Mouse (Mus musculus) retina, postnatal 7 days (tissue): ENCODE results near the gene Tmem114.

Source experiments
- DNase-seq: peaks from one replicate; pipeline ENCODE4 v3.0.0-alpha.2; 2012; ENCODE audit warnings: low read depth, low spot score

Tmem114 gene

GRCm38 (mm10) chr16:8409197-8409596 is 15.7 kb downstream of the Tmem114 start:
- no peak for DNase-seq

GRCm38 (mm10) chr16:8406708-8407107 is 18.2 kb downstream of the Tmem114 start:
- peak; percentile 75 for DNase-seq

GRCm38 (mm10) chr16:8402663-8403062 is 22.3 kb downstream of the Tmem114 start:
- no peak for DNase-seq

- no peak for DNase-seq
Measured at GRCm38 (mm10) chr16:8401171-8401955, 23.6 kb downstream of the Tmem114 start.

- no peak for DNase-seq
Measured at GRCm38 (mm10) chr16:8399868-8400267, 25.1 kb downstream of the Tmem114 start.

- DNase-seq, result no peak
Measured at GRCm38 (mm10) chr16:8394946-8395345, 30.0 kb downstream of the Tmem114 start.

- no peak for DNase-seq
Measured at GRCm38 (mm10) chr16:8388491-8388890, 36.4 kb downstream of the Tmem114 start.

- no peak for DNase-seq
Measured at GRCm38 (mm10) chr16:8386386-8386785, 38.5 kb downstream of the Tmem114 start.

GRCm38 (mm10) chr16:8385679-8386078 is 39.3 kb downstream of the Tmem114 start:
- DNase-seq, result no peak

- DNase-seq, result no peak
Measured at GRCm38 (mm10) chr16:8384772-8385171, 40.2 kb downstream of the Tmem114 start.

- DNase-seq, result no peak
Measured at GRCm38 (mm10) chr16:8383396-8383795, 41.5 kb downstream of the Tmem114 start.

- DNase-seq, result no peak
Measured at GRCm38 (mm10) chr16:8363066-8363465, 61.9 kb downstream of the Tmem114 start.
